Comparison of ENCODE assay signal across 18 mouse cellular contexts in genomic region chr10:86056297-86056903, GRCm38 (mm10). TPM values are rescaled to one million over a fixed set of nuclear protein-coding genes. Genes with fewer than 3 reads are reported as not detected.
DNase-seq lines count a peak whose midpoint lies in the region; ATAC-seq and TF ChIP-seq lines count a peak whose summit lies in the region.
"Had no signal": no experiment of that assay in that cellular context is flagged by ENCODE, and none has a peak within 500 bp of the region (broad histone marks: within the 10 kb centered on the region; RNA-seq: fewer than 3 reads in every experiment).

No protein-coding gene starts in this region.

- no peaks in the 10 kb centered on the region for H3K27me3 ChIP-seq in intestine, postnatal 0 days (replicated peaks; ENCODE audit: control insufficient read depth, insufficient read depth, low read length)
- H3K27me3 ChIP-seq in intestine, embryonic 15.5 days (replicated peaks): no peaks in the 10 kb centered on the region
- no peaks in the 10 kb centered on the region for H3K27me3 ChIP-seq in lung, embryonic 14.5 days (ENCODE audit: insufficient read depth, low read length)
- H3K27me3 ChIP-seq: heart, embryonic 15.5 days; neural tube, embryonic 13.5 days had no signal

- H3K36me3 ChIP-seq in intestine, postnatal 0 days (ENCODE audit: control insufficient read depth, insufficient read depth): peaks cover under 1% of the 10 kb centered on the region; the same call in 1 of the 2 replicates
- H3K36me3 ChIP-seq in intestine, embryonic 15.5 days: peaks cover 1% of the 10 kb centered on the region; the same call in 1 of the 2 replicates
- H3K36me3 ChIP-seq in lung, embryonic 14.5 days (ENCODE audit: insufficient read depth): 0 out of 2 replicates have a peak, but pooled peaks cover 5% of the 10 kb centered on the region
- H3K36me3 ChIP-seq: embryonic facial prominence, embryonic 10.5 days; heart, embryonic 15.5 days had no signal

- H3K9me3 ChIP-seq in intestine, postnatal 0 days (ENCODE audit: control insufficient read depth): no peaks in the 10 kb centered on the region; the same call in 1 of the 2 replicates
- no peaks in the 10 kb centered on the region for H3K9me3 ChIP-seq in intestine, embryonic 15.5 days
- H3K9me3 ChIP-seq in lung, embryonic 14.5 days (ENCODE audit: low read depth, low read length): no peaks in the 10 kb centered on the region
- H3K9me3 ChIP-seq: heart, embryonic 15.5 days; neural tube, embryonic 13.5 days had no signal

- H3K4me2 ChIP-seq in intestine, postnatal 0 days (replicated peaks; ENCODE audit: low read depth): no peak overlapping the region
- no peak overlapping the region for H3K4me2 ChIP-seq in intestine, embryonic 15.5 days (replicated peaks)
- no peak overlapping the region for H3K4me2 ChIP-seq in lung, embryonic 14.5 days
- H3K4me2 ChIP-seq: heart, embryonic 15.5 days; hindbrain, embryonic 14.5 days; neural tube, embryonic 13.5 days had no signal

- no peak overlapping the region for H3K9ac ChIP-seq in intestine, postnatal 0 days (ENCODE audit: low read depth, low read length)
- no peak overlapping the region for H3K9ac ChIP-seq in intestine, embryonic 15.5 days
- H3K9ac ChIP-seq in lung, embryonic 14.5 days: no peak overlapping the region
- H3K9ac ChIP-seq: heart, embryonic 15.5 days; hindbrain, embryonic 14.5 days; neural tube, embryonic 13.5 days had no signal

- no peak for TF ChIP-seq POLR2A in bone marrow, adult 2 months (IDR thresholded peaks at IDR 0.05; ENCODE audit: borderline replicate concordance, control insufficient read depth, low read depth, low read length)

- no peak for DNase-seq in lung, embryonic 14.5 days
- DNase-seq in lung, postnatal 36 days: no peak
- DNase-seq in ES-CJ7 (ENCODE audit: low read depth, low spot score): peak; percentile 38
- no peak for DNase-seq in ovary, adult 18-20 months (ENCODE audit: low spot score)
- DNase-seq: adrenal gland, postnatal 10 days; cerebellum, postnatal 14 days; gastrocnemius, postnatal 36 days; kidney, postnatal 10 days; retina, postnatal 1 day; spleen, adult 18-20 months had no signal

- H3K27ac ChIP-seq in intestine, postnatal 0 days (ENCODE audit: low read depth, low read length): no peak overlapping the region
- H3K27ac ChIP-seq in intestine, embryonic 15.5 days: no peak overlapping the region
- no peak overlapping the region for H3K27ac ChIP-seq in lung, embryonic 14.5 days (ENCODE audit: low read depth)
- no peak overlapping the region for H3K27ac ChIP-seq in bone marrow, adult 2 months (ENCODE audit: control insufficient read depth, insufficient read depth, low read depth, low read length, poor library complexity)
- H3K27ac ChIP-seq: embryonic facial prominence, embryonic 10.5 days; heart, embryonic 15.5 days; hindbrain, embryonic 14.5 days; neural tube, embryonic 13.5 days had no signal

- WGBS in intestine, postnatal 0 days: 85% methylated on average over 8 of the region's 8 CpGs
- WGBS in intestine, embryonic 15.5 days: 83% methylated on average over 8 of the region's 8 CpGs
- 71% methylated on average over 8 of the region's 8 CpGs for WGBS in lung, embryonic 14.5 days
- 88% methylated on average over 8 of the region's 8 CpGs for WGBS in bone marrow, adult 2 months

- TF ChIP-seq CTCF in intestine, postnatal 0 days (IDR thresholded peaks at IDR 0.05; ENCODE audit: low read depth): peak; percentile 40
- TF ChIP-seq CTCF in lung, embryonic 14.5 days (IDR thresholded peaks at IDR 0.05; ENCODE audit: low read depth): peak; percentile 33
- peak; percentile 13; the same call in 1 of the 2 replicates for TF ChIP-seq CTCF in bone marrow, adult 2 months (IDR thresholded peaks at IDR 0.05; ENCODE audit: control insufficient read depth, insufficient read depth, low read length)

- ATAC-seq in intestine, postnatal 0 days: no peak
- ATAC-seq in intestine, embryonic 15.5 days: no peak
- ATAC-seq in lung, embryonic 14.5 days (ENCODE audit: insufficient read depth): peak; percentile 38; the same call in 1 of the 2 replicates
- ATAC-seq: CD4-positive, CD25-positive, alpha-beta regulatory T cell, adult 4 months had no signal

- H3K4me1 ChIP-seq in intestine, postnatal 0 days (replicated peaks; ENCODE audit: control insufficient read depth, insufficient read depth, low read length): peaks cover 3% of the 10 kb centered on the region; the same call in 1 of the 2 replicates
- no peaks in the 10 kb centered on the region for H3K4me1 ChIP-seq in intestine, embryonic 15.5 days (replicated peaks)
- H3K4me1 ChIP-seq in lung, embryonic 14.5 days (ENCODE audit: insufficient read depth): no peaks in the 10 kb centered on the region
- peaks cover 7% of the 10 kb centered on the region; the same call in 1 of the 2 replicates for H3K4me1 ChIP-seq in bone marrow, adult 2 months (ENCODE audit: control insufficient read depth, insufficient read depth, low read length)
- H3K4me1 ChIP-seq: neural tube, embryonic 13.5 days had no signal

- no peak overlapping the region for H3K4me3 ChIP-seq in intestine, postnatal 0 days (ENCODE audit: low read depth, low read length)
- H3K4me3 ChIP-seq in intestine, embryonic 15.5 days (replicated peaks): no peak overlapping the region
- no peak overlapping the region for H3K4me3 ChIP-seq in lung, embryonic 14.5 days (ENCODE audit: low read depth, low read length)
- H3K4me3 ChIP-seq in bone marrow, adult 2 months (replicated peaks; ENCODE audit: control insufficient read depth, low read depth, low read length): no peak overlapping the region
- H3K4me3 ChIP-seq: embryonic facial prominence, embryonic 10.5 days; heart, embryonic 15.5 days; neural tube, embryonic 13.5 days had no signal

RNA-seq across cellular contexts. Expression of gene Fbxo7, which starts 34.6 kb away (rescaled TPM):
- 28.6 and 33.5 TPM in 2 replicates for polyA plus RNA-seq in intestine, postnatal 0 days (2015; fragmentation: Nextera tagmentation; extraction: Ambion mirVana)
- polyA plus RNA-seq in intestine, embryonic 15.5 days (2015; fragmentation: Nextera tagmentation; extraction: Ambion mirVana): 29.5 and 30.0 TPM in 2 replicates
- 21.3 and 22.1 TPM in 2 replicates for polyA plus RNA-seq in lung, embryonic 14.5 days (2014; fragmentation: Nextera tagmentation; extraction: Ambion mirVana)
- 72.4 and 103 TPM in 2 replicates for polyA plus RNA-seq in bone marrow, adult 2 months (2011; ENCODE audit: insufficient read depth, insufficient read length, low replicate concordance, missing spikeins)

RNA-seq across cellular contexts. Expression of gene Bpifc, which starts 44.7 kb away (rescaled TPM):
- polyA plus RNA-seq in intestine, postnatal 0 days (2015; fragmentation: Nextera tagmentation; extraction: Ambion mirVana): not detected in 2 replicates
- 0.11 TPM in 2 replicates for polyA plus RNA-seq in intestine, embryonic 15.5 days (2015; fragmentation: Nextera tagmentation; extraction: Ambion mirVana)
- 0.07 and 0.08 TPM in 2 replicates for polyA plus RNA-seq in lung, embryonic 14.5 days (2014; fragmentation: Nextera tagmentation; extraction: Ambion mirVana)
- 0.75 TPM in 1 of 2 replicates, not detected in the other for polyA plus RNA-seq in bone marrow, adult 2 months (2011; ENCODE audit: insufficient read depth, insufficient read length, low replicate concordance, missing spikeins)
- polyA plus RNA-seq: CD4-positive, CD25-positive, alpha-beta regulatory T cell, adult 4 months; embryonic facial prominence, embryonic 10.5 days; heart, embryonic 15.5 days; hindbrain, embryonic 14.5 days; neural tube, embryonic 13.5 days had no signal
